Mouse (Mus musculus) cerebellum, postnatal 25 days (tissue): ENCODE results near the gene Gaa.

Source experiments
- DNase-seq, 2 experiments: peaks; one replicate each; pipeline ENCODE4 v3.0.0; 2021; ENCODE audit warnings: mixed read lengths in 2 of 2

Gaa gene

DNA sequence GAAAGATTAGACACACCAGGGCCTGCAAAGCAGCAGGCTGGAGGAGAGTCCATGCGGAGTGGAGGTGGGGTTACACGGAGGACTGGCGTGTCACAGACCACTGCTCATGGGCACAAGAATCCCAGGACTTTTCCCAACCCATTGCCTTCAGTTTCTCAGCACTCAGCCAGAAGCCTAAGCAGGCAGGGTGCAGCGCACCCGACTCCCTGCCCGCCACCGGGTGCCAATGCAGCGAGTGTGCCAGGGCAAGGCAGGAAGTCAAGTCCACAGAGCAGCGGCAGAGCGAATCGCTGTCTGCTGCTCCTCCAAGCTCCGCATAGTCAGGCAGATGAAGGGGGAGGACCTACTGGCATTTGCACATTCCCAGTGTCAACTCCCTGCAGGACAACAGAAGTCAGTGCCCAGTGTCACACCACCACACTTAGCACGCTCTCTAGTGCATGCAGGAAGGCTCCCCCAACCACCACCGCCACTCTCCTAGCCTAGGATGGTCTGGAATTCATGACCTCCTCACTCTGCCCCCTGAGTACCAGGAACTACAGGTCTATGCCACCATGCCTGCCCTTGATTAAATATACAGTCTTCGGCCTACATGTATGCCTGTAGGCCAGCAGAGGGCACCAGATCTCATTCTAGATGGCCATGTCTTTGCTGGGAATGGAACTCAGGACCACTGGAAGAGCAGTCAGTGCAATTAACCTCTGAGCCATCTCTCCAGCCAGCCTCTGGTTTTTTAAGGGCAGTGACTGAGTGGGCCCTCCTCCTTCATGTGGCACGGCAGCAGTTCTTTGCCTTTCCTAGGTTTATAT lies 37.4 kb downstream of the Gaa start:
- peak; percentile 53 to 74 for DNase-seq

DNA sequence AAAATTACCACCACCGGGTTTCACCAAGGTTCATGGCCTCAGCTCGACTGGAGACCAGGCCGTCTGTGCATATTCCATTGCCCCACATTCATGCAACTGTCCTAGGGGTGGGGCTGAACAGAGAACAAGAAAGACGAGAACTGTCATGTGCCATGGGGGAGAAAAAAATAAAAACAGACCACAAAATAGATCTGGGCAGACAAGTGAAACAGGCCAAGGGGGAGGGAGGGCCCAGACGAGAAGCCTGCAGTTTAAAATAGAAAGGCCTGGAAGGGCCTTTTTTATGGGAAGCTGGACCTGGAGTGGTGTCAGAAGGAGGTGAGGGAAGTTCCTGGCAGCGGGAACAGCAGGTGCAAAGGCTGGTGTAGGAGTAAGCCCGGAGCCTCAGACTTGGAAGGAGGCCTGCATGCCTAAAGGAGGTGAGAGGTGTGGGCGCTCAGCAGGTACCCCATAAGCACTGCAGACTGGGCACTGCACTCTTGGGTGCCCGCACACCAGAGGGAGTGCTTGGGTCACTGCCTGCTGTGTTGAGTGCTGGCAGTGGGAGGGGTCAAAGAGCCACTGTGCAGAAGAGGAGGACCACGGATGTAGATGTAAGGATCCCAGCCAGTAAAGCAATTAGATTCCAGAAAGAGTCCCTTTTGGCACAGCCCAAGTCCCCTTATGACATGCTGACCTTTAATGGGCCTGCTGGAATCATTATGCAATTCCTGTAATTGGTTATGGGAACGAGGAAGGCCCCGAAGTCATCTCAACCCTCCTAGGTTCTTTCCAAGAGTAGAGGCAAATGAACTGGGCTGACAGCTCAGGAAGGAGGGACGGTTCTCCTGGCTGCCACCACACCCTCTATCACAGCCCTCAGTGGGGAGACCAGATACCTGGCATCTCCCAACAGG lies 39.3 kb downstream of the Gaa start:
- no peak for DNase-seq

DNA sequence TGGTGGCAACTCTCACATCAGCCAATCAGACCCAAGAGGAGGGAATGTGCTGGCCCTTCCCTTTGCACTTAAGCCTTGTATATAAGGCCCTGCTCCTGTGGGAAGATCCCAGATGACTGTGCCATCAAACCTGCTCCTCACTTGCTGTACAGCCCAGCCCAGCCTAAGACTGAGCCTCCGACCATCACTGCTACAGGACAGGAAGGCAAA lies 39.9 kb downstream of the Gaa start, which contains the start of gene Card14:
Gene Card14, plus strand, starts transcription at position 111 of the 210 bp plus-strand sequence.
- no peak for DNase-seq

DNA sequence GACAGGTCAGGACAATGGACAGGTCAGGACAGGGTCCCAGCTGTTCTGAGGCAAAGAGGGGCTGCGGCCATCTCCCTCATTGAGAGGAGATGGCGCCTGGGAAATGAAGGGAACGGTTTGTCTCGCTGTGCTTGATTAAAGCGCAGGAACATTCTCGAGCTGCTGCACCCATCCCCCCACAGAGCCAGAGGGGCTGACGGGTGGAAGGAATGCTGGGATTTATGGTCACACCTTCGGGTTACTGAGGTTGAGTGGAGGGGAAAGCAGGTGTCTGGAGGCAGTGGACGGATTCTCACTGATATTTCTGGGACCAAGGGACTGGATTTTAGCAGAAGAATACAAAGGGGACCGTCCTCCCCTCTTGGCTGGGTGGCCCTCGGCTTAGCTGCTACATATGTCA lies 40.2 kb downstream of the Gaa start:
- DNase-seq: no peak

DNA sequence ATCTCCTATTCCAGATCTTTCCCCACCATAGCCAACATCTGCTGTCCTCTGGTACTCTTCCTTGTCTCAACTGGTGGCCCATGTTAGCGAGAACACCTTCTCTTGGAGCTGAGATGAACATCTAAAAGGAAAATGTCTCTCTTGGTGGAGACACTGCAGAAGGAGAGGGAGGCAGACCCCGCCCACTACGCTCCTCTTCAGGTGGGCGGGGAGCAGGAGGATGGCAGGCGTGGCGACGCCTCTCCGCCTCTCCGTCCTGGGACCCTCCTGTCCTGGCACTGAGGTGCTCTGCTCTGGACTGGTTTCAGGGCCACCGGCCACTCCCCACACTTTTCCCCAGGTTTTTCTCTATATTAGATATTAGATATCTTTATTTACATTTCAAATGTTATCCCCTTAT lies 42.9 kb downstream of the Gaa start:
- DNase-seq: no peak

DNA sequence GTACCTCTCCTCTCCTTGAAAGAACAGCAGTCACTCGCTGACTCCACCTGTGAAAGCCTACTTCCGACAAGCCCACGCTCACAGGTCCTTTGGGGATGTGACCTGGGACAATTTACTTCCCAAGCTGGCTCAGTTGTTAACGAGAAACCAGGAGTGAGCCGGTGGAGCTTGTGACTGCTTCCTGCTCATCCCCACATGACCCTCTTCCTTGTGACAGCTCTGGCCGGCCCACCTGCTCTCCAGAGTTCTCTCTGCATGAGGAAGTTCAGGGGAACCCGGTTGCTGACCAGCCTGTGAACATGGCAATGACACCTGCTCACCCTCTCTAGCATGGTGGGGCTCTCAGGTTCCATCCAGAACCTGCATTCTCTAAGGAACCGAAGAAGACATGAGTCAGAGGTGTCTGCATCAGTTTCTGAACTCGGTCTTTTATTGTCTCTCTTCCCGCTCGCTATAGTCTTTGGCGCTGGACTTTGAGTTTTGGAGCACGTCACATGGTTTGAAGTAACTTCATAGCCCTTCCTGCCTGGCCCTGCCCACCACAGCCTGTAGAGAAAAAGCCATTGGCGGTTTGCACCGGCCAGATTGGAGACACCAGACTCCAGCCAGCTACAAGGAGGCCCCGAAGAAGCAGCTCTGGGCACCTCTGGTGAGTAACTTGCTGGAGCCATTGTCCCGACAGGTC lies 46.7 kb downstream of the Gaa start:
- DNase-seq: no peak

DNA sequence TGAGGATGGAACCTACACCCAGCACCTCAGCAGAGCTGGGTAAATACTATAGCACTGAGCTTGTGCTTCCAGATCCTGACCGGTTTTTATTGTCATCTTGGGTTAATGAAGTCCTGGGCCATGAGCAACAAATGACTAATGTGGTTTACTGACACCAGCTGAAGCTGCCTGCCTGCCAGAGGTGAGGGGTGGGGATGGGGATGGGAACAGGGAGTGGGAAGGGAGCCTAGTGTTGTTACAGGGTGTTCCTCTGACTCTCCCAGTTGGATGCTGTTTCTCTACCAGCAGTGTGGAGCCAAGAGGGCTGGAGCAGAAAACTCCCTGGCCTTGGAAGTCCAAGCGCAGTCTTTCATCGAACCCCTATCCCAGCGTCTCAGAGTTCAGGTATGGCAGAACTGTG lies 49.0 kb downstream of the Gaa start:
- no peak for DNase-seq

DNA sequence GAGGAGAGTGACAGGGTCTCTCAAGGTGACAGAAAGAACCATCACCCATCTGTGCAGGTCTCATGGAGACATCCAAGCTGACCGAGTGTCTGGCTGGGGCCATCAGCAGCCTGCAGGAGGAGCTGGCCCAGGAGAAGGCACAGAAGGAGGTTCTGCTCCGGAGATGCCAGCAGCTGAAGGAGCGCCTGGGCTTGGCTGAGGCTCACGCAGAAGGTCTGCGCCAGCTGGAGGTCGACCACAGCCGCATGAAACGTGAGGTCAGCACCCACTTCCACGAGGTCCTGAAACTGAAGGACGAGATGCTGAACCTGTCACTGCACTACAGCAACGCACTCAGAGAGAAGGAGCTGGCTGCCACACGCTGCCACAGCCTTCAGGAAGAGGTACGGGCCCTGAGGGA lies 54.8 kb downstream of the Gaa start:
- DNase-seq: peak; percentile 54 to 55

DNA sequence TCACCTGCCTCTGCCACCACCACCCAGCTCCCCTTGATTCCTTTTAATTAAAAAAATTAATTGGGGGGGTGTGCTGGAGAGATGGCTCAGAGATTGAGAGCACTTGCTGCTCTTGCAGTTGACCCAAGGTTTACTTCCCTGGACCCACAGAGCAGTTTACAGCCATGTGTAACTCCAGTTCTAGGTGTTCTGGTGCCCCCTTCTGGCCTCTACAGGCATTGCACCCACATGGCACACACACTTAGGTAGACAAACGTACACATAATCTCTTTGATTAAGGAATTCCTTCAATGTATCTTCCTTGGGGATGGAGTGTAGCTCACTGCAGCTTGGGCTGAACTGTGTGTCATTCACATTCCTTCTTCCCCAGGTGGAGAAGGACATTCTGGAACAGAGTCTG lies 57.4 kb downstream of the Gaa start:
- no peak for DNase-seq

DNA sequence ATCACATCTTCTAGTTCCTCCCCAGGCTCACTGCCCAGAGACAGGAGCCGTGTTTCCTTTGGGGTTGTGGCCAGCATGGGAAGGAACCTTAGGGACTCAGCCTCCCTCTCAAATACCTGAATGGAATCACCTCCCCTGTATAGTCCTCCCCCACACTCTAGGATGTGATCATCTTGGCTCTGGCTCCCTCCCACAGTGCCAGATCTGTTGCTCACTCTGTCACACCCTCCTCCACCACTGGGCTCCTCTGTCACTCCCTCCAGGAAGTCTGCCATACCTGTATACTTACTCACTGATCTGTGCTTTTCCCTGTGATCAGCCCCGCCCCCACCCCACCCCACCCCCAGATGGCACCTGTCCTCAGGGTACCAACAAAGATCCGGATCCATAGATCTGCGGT lies 62.9 kb downstream of the Gaa start:
- DNase-seq: no peak

DNA sequence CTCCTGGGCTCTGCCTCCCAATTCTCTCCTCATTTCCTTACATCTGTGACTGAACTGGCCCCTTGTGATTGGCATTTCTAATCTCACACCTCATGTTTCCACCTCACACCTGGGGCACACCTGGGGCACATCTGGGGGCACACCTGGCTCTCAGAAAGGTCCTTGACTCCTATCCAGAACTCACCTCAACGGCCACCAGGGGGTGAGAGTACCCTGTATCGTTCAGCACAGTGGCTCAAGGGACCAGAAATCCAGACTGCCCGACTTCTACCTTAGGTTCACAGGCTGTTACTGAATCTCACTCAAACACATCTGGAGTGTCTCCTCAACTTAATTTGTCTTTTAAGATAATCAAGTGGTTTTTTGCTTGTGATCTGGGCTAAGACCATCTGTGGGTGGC lies 64.3 kb downstream of the Gaa start:
- no peak for DNase-seq
